Mouse (Mus musculus) hindbrain, embryonic 14.5 days (tissue): ENCODE results near the gene Zfp869. TPM values are rescaled to one million over a fixed set of nuclear protein-coding genes. Genes with fewer than 3 reads are reported as not detected.
"Not testable (repeated sequence)": the region's sequence is repeated elsewhere in the genome, so short reads cannot be mapped to it uniquely, and the experiment has no call there.

Source experiments
- ATAC-seq: fragments of 200-750 bp; cut with Nextera tagmentation; 2 replicates; pipeline ENCODE4 v1.8.0; 2017; ENCODE audit warnings: moderate number of reproducible peaks, mild to moderate bottlenecking, moderate TSS enrichment, moderate library complexity; ENCODE audit not compliant: low FRiP score
- DNase-seq: peaks from one replicate; pipeline ENCODE4 v3.0.0-alpha.2; 2015; ENCODE audit warnings: low spot score
- H3K27ac ChIP-seq: fragments of 300-500 bp; sonication (generic); 2 replicates; pipeline ENCODE4 v1.5.1; 2014; ENCODE audit warnings: mild to moderate bottlenecking, moderate library complexity
- H3K27me3 ChIP-seq: fragments of 300-500 bp; sonication (generic); 2 replicates; pipeline ENCODE4 v1.6.1; 2014; ENCODE audit warnings: mild to moderate bottlenecking, low read length, mixed read lengths; ENCODE audit not compliant: control insufficient read depth, insufficient read depth
- H3K36me3 ChIP-seq: fragments of 300-500 bp; sonication (generic); replicated peaks from 2 replicates; pipeline ENCODE4 v1.6.1; 2014; ENCODE audit not compliant: control insufficient read depth, insufficient read depth
- H3K4me1 ChIP-seq: fragments of 300-500 bp; sonication (generic); replicated peaks from 2 replicates; pipeline ENCODE4 v1.6.1; 2014; ENCODE audit warnings: antibody characterized with exemption, low read length, mixed read lengths; ENCODE audit not compliant: control insufficient read depth, insufficient read depth
- H3K4me2 ChIP-seq: fragments of 300-500 bp; sonication (generic); replicated peaks from 2 replicates; pipeline ENCODE4 v1.6.1; 2014; ENCODE audit warnings: mild to moderate bottlenecking, moderate library complexity
- H3K4me3 ChIP-seq: fragments of 300-500 bp; sonication (generic); replicated peaks from 2 replicates; pipeline ENCODE4 v1.5.1; 2014; ENCODE audit warnings: mild to moderate bottlenecking, low read length
- H3K9ac ChIP-seq: fragments of 300-500 bp; sonication (generic); 2 replicates; pipeline ENCODE4 v1.6.1; 2014
- H3K9me3 ChIP-seq: fragments of 300-500 bp; sonication (generic); 2 replicates; pipeline ENCODE4 v1.6.1; 2016; ENCODE audit warnings: low read length; ENCODE audit not compliant: control insufficient read depth
- WGBS: fragments of 180-500 bp; shearing (Covaris S2); extraction: QIAGEN DNeasy Blood & Tissue Kit; methylation state at CpG from one replicate; pipeline ENCODE4 v1.1.7; 2014; 5-methylcytosine and 5-hydroxymethylcytosine counted together
- polyA plus RNA-seq: library from polyadenylated mRNA; unstranded; fragments of >200 nt; fragmentation: Nextera tagmentation; extraction: Ambion mirVana; gene quantifications from 2 replicates; pipeline ENCODE4 v1.2.1, GENCODE M21; 2014

Gene Zfp869
- polyA plus RNA-seq, result 24.8 and 29.8 TPM in 2 replicates

DNA sequence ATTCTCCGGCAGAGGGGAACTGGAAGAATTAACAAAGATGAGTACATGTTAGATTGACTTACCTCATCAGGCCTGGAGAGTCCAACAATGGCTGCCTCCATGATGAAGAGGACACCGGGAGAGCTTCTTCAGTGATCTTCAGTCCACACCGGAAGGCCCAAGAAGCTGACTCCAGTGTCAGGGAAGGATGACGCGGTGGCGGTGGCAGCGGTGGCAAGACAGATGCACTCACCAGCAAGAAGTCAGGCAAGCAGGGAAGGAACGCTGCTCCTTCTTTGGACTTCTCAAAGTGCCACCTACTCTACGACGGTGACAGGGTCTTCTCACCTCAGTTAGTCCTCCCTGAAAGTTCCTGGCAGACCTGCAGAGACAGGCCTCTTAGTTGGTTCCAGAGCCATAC, at the start of gene Zfp869:
Gene Zfp869, minus strand, starts transcription at position 101 of the 400 bp plus-strand sequence.
- H3K27me3 ChIP-seq, H3K27ac ChIP-seq, H3K9me3 ChIP-seq, H3K4me2 ChIP-seq, H3K9ac ChIP-seq, H3K4me3 ChIP-seq, ATAC-seq, DNase-seq: not testable (repeated sequence)
- over 99% methylated on average over 8 of the region's 10 CpGs for WGBS
- H3K36me3 ChIP-seq, result peaks cover 62% of the 10 kb centered on the region
- peaks cover 11% of the 10 kb centered on the region for H3K4me1 ChIP-seq

GRCm38 (mm10) chr8:69758316-69758715, 47.8 kb upstream of the Zfp869 start:
- H3K9ac ChIP-seq, result no peak overlapping the region
- no peak overlapping the region for H3K27ac ChIP-seq
- H3K36me3 ChIP-seq, result peaks cover 61% of the 10 kb centered on the region
- H3K27me3 ChIP-seq, result no peaks in the 10 kb centered on the region
- H3K4me3 ChIP-seq, result no peak overlapping the region
- ATAC-seq (no peak), DNase-seq (no peak)
- 94% methylated on average over 5 of the region's 5 CpGs for WGBS
- no peak overlapping the region for H3K4me2 ChIP-seq
- no peaks in the 10 kb centered on the region for H3K9me3 ChIP-seq
- H3K4me1 ChIP-seq, result no peaks in the 10 kb centered on the region

DNA sequence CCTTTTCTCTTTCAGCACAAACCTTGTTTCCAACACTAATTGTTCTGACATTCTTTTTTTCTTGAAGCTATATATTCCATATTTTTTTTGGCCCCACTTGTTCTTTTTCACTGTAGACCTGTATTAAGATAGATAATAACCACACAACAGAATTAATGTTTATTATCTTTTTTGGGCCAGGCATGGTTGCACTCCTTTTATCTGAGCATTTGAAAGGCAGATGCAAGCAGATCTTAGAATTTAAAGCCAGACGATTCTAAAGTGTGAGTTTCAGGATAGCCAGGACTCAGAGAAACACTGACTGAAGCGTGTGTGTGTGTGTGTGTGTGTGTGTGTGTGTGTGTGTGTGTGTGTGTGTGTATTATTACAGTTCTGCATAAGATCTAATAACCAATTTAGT, 41.9 kb upstream of the Zfp869 start:
- no peak for DNase-seq
- Histone ChIP-seq H3K4me1 (peaks cover 4% of the 10 kb centered on the region), H3K9ac (no peak overlapping the region), H3K27me3 (no peaks in the 10 kb centered on the region), H3K9me3 (no peaks in the 10 kb centered on the region), H3K4me3 (no peak overlapping the region), H3K4me2 (no peak overlapping the region), H3K27ac (no peak overlapping the region), H3K36me3 (peaks cover 18% of the 10 kb centered on the region)
- 93% methylated on average over 2 of the region's 2 CpGs for WGBS
- ATAC-seq, result no peak

GRCm38 (mm10) chr8:69749544-69750454, 39.3 kb upstream of the Zfp869 start, which contains the start of gene Zfp963:
Gene Zfp963, minus strand, starts transcription at chr8:69749970.
- Histone ChIP-seq H3K9me3 (no peaks in the 10 kb centered on the region), H3K4me3 (peak within 1 kb of the TSS; percentile 64), H3K4me1 (peaks cover 4% of the 10 kb centered on the region), H3K36me3 (peaks cover 7% of the 10 kb centered on the region), H3K4me2 (peak within 1 kb of the TSS; percentile 49), H3K9ac (peak within 1 kb of the TSS; percentile 86), H3K27ac (peak within 1 kb of the TSS; percentile 99), H3K27me3 (no peaks in the 10 kb centered on the region)
- DNase-seq, result peak; percentile 97
- ATAC-seq, result peak; percentile 98
- WGBS, result 3% methylated on average over 48 of the region's 48 CpGs

DNA sequence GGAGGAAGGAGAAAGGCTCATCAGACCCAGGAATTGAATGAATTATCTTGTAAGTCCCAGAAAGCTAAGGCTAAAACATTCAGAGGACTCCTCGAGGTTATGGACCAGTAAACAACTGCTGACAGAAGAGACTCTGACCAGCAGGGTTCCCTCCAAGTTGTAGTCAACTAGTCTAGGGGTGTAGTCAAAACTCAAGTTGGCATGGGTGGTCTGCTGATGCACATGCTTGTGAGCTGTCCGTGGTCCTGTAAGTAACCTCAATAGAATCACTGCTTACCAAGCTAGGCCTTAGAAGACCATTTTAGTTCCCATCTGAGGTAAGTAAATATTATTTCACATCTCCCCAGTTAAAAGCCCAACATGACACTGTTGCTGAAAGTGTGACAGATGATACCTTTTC, 30.7 kb upstream of the Zfp869 start:
- Histone ChIP-seq H3K36me3 (peaks cover 26% of the 10 kb centered on the region), H3K4me1 (no peaks in the 10 kb centered on the region), H3K4me3 (no peak overlapping the region), H3K4me2 (no peak overlapping the region), H3K9ac (no peak overlapping the region), H3K9me3 (no peaks in the 10 kb centered on the region), H3K27ac (no peak overlapping the region), H3K27me3 (no peaks in the 10 kb centered on the region)
- ATAC-seq (no peak), DNase-seq (no peak)
- 81% methylated on average over 2 of the region's 2 CpGs for whole genome bisulfite sequencing

DNA sequence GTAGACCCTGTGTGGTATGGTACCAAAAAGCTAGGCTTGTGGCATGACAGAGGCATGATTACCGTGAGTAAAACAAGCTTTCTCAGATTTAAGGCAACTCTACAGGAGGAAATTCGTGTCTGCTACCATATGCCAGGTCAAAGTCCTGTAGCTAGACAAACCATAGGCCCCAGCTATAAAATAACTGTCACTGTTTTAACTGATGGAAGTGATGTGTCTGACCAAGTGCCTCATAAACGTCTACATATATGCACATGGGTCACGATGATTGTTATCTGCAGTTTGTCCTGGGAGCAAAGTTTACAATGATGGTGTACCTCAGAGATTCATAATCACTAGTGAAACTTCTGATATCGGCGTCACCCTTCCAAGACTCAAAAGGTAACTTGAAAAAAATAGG, 30.2 kb upstream of the Zfp869 start:
- Histone ChIP-seq H3K4me2 (no peak overlapping the region), H3K27ac (no peak overlapping the region), H3K36me3 (peaks cover 26% of the 10 kb centered on the region), H3K9ac (no peak overlapping the region), H3K27me3 (no peaks in the 10 kb centered on the region), H3K4me1 (no peaks in the 10 kb centered on the region), H3K9me3 (no peaks in the 10 kb centered on the region), H3K4me3 (no peak overlapping the region)
- no peak for DNase-seq
- 90% methylated on average over 6 of the region's 6 CpGs for WGBS
- no peak for ATAC-seq

GRCm38 (mm10) chr8:69735495-69735894, 25.0 kb upstream of the Zfp869 start:
- Histone ChIP-seq H3K9ac (no peak overlapping the region), H3K27ac (no peak overlapping the region), H3K9me3 (no peaks in the 10 kb centered on the region), H3K4me3 (no peak overlapping the region), H3K36me3 (no peaks in the 10 kb centered on the region), H3K27me3 (no peaks in the 10 kb centered on the region), H3K4me2 (no peak overlapping the region), H3K4me1 (no peaks in the 10 kb centered on the region)
- 94% methylated on average over 1 of the region's 1 CpGs for WGBS
- ATAC-seq, result no peak
- no peak for DNase-seq

DNA sequence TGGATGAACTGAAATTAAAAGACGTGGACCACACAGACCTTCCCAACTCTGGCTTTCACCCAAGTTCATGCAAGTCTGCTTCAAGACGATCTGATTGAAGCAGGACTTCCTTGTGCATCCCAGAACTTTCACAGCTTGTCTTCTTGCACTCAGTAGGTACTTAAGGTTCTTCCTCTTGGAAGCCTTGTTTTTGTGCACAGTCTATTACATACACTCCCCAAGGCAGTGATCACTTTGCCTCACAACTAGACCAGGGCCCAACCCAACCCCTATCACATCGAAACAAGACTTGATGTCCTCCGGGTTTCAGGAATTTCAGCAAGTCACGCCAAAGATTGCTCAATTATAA, 6.7 kb upstream of the Zfp869 start:
- Histone ChIP-seq H3K4me1 (peaks cover 14% of the 10 kb centered on the region), H3K27me3 (no peaks in the 10 kb centered on the region), H3K27ac (peak overlapping the region; percentile 44), H3K36me3 (peaks cover 5% of the 10 kb centered on the region; the same call in 1 of the 2 replicates), H3K9me3 (no peaks in the 10 kb centered on the region), H3K9ac (peak overlapping the region; percentile 4; the same call in 1 of the 2 replicates), H3K4me2 (peak overlapping the region; percentile 57), H3K4me3 (peak overlapping the region; percentile 92)
- DNase-seq (no peak), ATAC-seq (no peak; the same call in 1 of the 2 replicates)
- 44% methylated on average over 5 of the region's 5 CpGs for WGBS

GRCm38 (mm10) chr8:69716403-69717231, 6.1 kb upstream of the Zfp869 start:
- DNase-seq, result peak; percentile 96
- WGBS, result 0% methylated on average over 52 of the region's 52 CpGs
- peak; percentile 99 for ATAC-seq
- Histone ChIP-seq H3K4me1 (peaks cover 14% of the 10 kb centered on the region), H3K27me3 (no peaks in the 10 kb centered on the region), H3K4me3 (peak overlapping the region; percentile 92), H3K36me3 (peaks cover 11% of the 10 kb centered on the region), H3K4me2 (peak overlapping the region; percentile 57), H3K9ac (peak overlapping the region; percentile 97), H3K9me3 (no peaks in the 10 kb centered on the region), H3K27ac (peak overlapping the region; percentile 100)
